Mouse (Mus musculus) MEL (cell line): Measurements from ENCODE around the gene Trank1.

ENCODE experiments used
- BHLHE40 ChIP-seq: IDR thresholded peaks from 2 replicates; pipeline ENCODE4 v1.6.1; 2012; ENCODE audit warnings: low read depth, mild to moderate bottlenecking, inconsistent platforms, low read length, improper control_type of control experiment, borderline replicate concordance
- CTCF ChIP-seq, 3 experiments: IDR thresholded peaks in 2 of 3; conservative IDR thresholded peaks in 1 of 3; 2 replicates each; pipeline ENCODE4 v1.5.1; 2011 to 2012; ENCODE audit warnings: low read length in 3 of 3, low read depth in 2 of 3, mild to moderate bottlenecking in 2 of 3, improper control_type of control experiment in 1 of 3, inconsistent platforms in 1 of 3, mixed read lengths in 1 of 3, moderate library complexity in 1 of 3; ENCODE audit not compliant: control insufficient read depth in 1 of 3, insufficient read depth in 1 of 3, poor library complexity in 1 of 3, severe bottlenecking in 1 of 3
- E2F4 ChIP-seq: IDR thresholded peaks from 2 replicates; pipeline ENCODE4 v1.6.1; 2011; ENCODE audit warnings: low read depth, low read length, improper control_type of control experiment, borderline replicate concordance
- EP300 ChIP-seq, 2 experiments: IDR thresholded peaks; 2 replicates each; pipeline ENCODE4 v1.6.1; 2011; ENCODE audit warnings: improper control_type of control experiment in 2 of 2, low read length in 2 of 2, low read depth in 1 of 2, mild to moderate bottlenecking in 1 of 2
- GABPA ChIP-seq: IDR thresholded peaks from 2 replicates; pipeline ENCODE4 v1.6.1; 2012; ENCODE audit warnings: low read depth, mild to moderate bottlenecking, inconsistent platforms, low read length, improper control_type of control experiment, moderate library complexity
- NELFE ChIP-seq: IDR thresholded peaks from 2 replicates; pipeline ENCODE4 v1.6.1; 2011; ENCODE audit warnings: low read depth, low read length, improper control_type of control experiment
- SIN3A ChIP-seq: IDR thresholded peaks from 2 replicates; pipeline ENCODE4 v1.6.1; 2012; ENCODE audit warnings: low read length, improper control_type of control experiment, inconsistent platforms

DNA sequence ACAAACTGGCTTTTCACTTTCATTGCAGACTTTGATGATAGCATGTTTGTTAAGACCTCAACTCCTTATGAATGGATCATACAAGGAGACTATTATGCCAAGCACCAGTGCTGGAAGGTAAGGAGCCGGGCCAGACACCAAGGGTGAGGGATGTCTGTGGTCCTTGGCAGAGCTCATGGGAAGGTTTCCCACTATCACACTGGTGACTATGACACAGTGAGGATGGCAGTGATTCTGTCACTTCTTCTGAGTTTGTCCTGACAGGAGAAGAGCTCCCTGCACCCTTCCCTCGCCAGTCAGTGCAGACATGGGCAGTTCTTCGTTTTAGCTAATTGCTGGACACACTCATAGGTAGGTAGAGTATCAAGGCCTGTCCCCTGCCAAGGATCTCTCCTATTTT is 71.5 kb downstream of the Trank1 start:
- TF ChIP-seq BHLHE40 (no peak), NELFE (no peak), EP300 (IDR thresholded peaks at IDR 0.05; ENCODE audit: low read depth in 1 of 2, low read length in 2 of 2) (no peak), CTCF (IDR thresholded peaks at IDR 0.05 in 2 of 3, conservative IDR thresholded peaks at IDR 0.05 in 1 of 3; ENCODE audit: control insufficient read depth in 1 of 3, insufficient read depth in 1 of 3, low read depth in 2 of 3, low read length in 3 of 3, poor library complexity in 1 of 3, severe bottlenecking in 1 of 3) (no peak), GABPA (no peak), SIN3A (no peak), E2F4 (no peak)
